Mouse (Mus musculus) limb, embryonic 11.5 days (tissue): ENCODE measurements around the gene Ldb2. TPM values are rescaled to one million over a fixed set of nuclear protein-coding genes. Genes with fewer than 3 reads are reported as not detected.

Source experiments
- ATAC-seq: fragments of 200-750 bp; cut with Nextera tagmentation; 2 replicates; pipeline ENCODE4 v1.8.0; 2017; ENCODE audit warnings: low read depth; ENCODE audit not compliant: insufficient number of reproducible peaks, low FRiP score, low TSS enrichment
- DNase-seq: peaks from one replicate; pipeline ENCODE4 v3.0.0-alpha.2; 2015; ENCODE audit warnings: low spot score
- H3K27ac ChIP-seq: fragments of 300-500 bp; sonication (generic); replicated peaks from 2 replicates; pipeline ENCODE4 v1.5.1; 2014; ENCODE audit warnings: low read depth, mild to moderate bottlenecking, low read length
- H3K27me3 ChIP-seq: fragments of 300-500 bp; sonication (generic); 2 replicates; pipeline ENCODE4 v1.6.1; 2014; ENCODE audit warnings: mild to moderate bottlenecking, low read length, mixed read lengths; ENCODE audit not compliant: control insufficient read depth, insufficient read depth
- H3K36me3 ChIP-seq: fragments of 300-500 bp; sonication (generic); 2 replicates; pipeline ENCODE4 v1.6.1; 2014; ENCODE audit warnings: mild to moderate bottlenecking, low read length, moderate library complexity, mixed read lengths; ENCODE audit not compliant: control insufficient read depth, insufficient read depth
- H3K4me1 ChIP-seq: fragments of 300-500 bp; sonication (generic); 2 replicates; pipeline ENCODE4 v1.6.1; 2014; ENCODE audit warnings: low read length, mixed read lengths; ENCODE audit not compliant: control insufficient read depth, insufficient read depth
- H3K4me2 ChIP-seq: fragments of 300-500 bp; sonication (generic); 2 replicates; pipeline ENCODE4 v1.6.1; 2014; ENCODE audit warnings: low read depth, mild to moderate bottlenecking, moderate library complexity; ENCODE audit not compliant: severe bottlenecking
- H3K4me3 ChIP-seq: fragments of 300-500 bp; sonication (generic); 2 replicates; pipeline ENCODE4 v1.5.1; 2014; ENCODE audit warnings: low read depth, low read length
- H3K9ac ChIP-seq: fragments of 300-500 bp; sonication (generic); 2 replicates; pipeline ENCODE4 v1.6.1; 2014; ENCODE audit warnings: mild to moderate bottlenecking, low read length
- H3K9me3 ChIP-seq: fragments of 300-500 bp; sonication (generic); 2 replicates; pipeline ENCODE4 v1.6.1; 2016; ENCODE audit warnings: low read length; ENCODE audit not compliant: control insufficient read depth
- WGBS: fragments of 180-500 bp; shearing (Covaris S2); extraction: QIAGEN DNeasy Blood & Tissue Kit; methylation state at CpG from one replicate; pipeline ENCODE4 v1.1.7; 2014; 5-methylcytosine and 5-hydroxymethylcytosine counted together
- polyA plus RNA-seq: library from polyadenylated mRNA; unstranded; fragments of >200 nt; fragmentation: Nextera tagmentation; extraction: Ambion mirVana; gene quantifications from 2 replicates; pipeline ENCODE4 v1.2.1, GENCODE M21; 2014

The Ldb2 gene
- polyA plus RNA-seq, 1 experiment from 2014 or later = 45.7 TPM

DNA sequence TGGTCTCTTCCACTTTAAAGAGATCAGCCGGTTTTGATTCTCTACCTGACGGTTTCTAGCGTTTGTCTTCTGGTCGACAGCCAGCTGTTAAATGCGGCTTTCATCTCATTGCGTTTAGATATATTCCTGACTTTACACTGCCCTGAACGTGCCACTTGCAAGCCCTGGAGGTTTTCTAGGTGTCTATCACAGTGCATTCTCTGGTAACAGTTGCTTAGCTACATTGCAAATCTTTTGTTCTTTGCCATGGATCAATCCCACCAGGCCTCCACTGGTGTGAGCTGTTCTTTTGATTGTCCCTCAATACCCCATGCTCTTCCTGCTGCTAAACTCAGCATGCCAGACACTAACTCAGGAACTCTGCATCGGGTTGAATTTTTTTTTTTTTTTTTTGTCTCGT, 145.1 kb downstream of the Ldb2 start:
- WGBS = 51% methylated on average over 9 of the region's 9 CpGs
- no peak overlapping the region for H3K4me2 ChIP-seq
- DNase-seq = no peak

DNA sequence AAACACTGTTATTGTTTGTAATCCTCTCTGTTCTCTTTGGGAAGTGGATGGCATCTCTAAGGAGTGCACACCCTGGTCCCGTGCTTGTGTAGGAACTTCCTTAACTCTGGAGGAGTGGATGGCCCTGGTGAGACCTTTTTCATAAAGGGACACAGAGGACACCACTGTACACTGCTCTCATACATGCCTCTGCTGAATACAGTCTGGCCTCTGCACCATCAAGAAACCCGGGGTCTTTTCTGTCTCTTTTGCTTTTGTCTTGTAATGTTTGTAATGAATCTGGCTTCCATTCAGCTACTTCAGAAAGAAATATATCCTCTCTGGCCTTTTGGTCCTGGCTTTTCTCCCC, 152.7 kb downstream of the Ldb2 start:
- Histone ChIP-seq H3K9me3 (no peaks in the 10 kb centered on the region), H3K36me3 (no peaks in the 10 kb centered on the region), H3K9ac (no peak overlapping the region), H3K4me1 (peaks cover 5% of the 10 kb centered on the region; the same call in 1 of the 2 replicates), H3K4me2 (no peak overlapping the region), H3K27me3 (no peaks in the 10 kb centered on the region), H3K4me3 (no peak overlapping the region), H3K27ac (no peak overlapping the region)
- ATAC-seq (no peak), DNase-seq (no peak)
- WGBS = 77% methylated on average over 2 of the region's 2 CpGs

More for the DNA sequence above, 145.1 kb downstream of the Ldb2 start:
- Histone ChIP-seq H3K9ac (no peak overlapping the region), H3K4me1 (no peaks in the 10 kb centered on the region), H3K4me3 (no peak overlapping the region), H3K27ac (no peak overlapping the region), H3K36me3 (no peaks in the 10 kb centered on the region), H3K27me3 (no peaks in the 10 kb centered on the region), H3K9me3 (no peaks in the 10 kb centered on the region)
- no peak for ATAC-seq

DNA sequence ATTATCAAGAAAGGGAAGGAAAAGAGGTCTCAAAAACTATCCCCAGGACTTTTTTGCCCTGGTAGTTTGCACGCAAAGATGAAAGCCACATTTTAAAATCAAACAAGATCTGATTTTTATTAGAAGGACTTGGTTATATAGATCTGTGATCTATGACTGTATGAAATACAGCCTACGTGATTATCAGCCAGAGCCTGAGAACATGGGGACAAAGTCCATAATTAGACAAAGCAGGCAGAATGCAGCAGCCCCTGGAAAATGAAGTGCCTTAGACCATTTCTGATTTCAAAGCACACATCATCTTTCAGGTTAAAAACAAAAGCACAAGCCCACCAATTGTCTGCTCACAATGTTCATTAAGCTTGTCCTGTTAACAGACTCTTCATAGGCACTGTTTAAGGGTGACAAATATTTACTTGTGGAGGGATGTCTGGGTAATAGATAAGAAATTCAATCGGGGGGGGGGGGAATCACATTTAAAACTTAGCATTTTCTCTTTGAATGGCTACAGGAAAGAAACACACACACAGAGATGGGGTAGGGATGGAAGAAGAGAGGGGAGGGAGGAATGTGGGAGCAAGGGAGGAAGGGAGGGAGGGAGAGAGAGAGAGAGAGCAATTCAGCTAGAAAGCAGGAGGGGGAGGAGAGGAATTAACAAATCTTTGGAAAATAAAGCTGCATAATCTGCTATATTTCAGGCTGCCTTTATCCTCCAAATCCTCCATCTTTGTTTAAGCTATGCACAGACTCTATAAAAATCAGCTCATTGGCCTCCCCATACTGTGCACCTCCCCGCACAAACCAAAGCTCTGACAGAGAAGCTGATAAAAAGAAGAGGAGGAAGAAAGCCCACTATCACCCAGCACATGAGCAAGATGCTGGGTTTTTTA, 153.3 kb downstream of the Ldb2 start:
- DNase-seq (no peak), ATAC-seq (no peak)
- H3K36me3 ChIP-seq = no peaks in the 10 kb centered on the region
- no peak overlapping the region for H3K4me2 ChIP-seq
- no peaks in the 10 kb centered on the region for H3K9me3 ChIP-seq
- H3K27ac ChIP-seq = no peak overlapping the region
- H3K27me3 ChIP-seq = no peaks in the 10 kb centered on the region
- 70% methylated on average over 4 of the region's 4 CpGs for WGBS
- H3K9ac ChIP-seq = no peak overlapping the region
- H3K4me1 ChIP-seq = peaks cover 5% of the 10 kb centered on the region; the same call in 1 of the 2 replicates
- H3K4me3 ChIP-seq = no peak overlapping the region

DNA sequence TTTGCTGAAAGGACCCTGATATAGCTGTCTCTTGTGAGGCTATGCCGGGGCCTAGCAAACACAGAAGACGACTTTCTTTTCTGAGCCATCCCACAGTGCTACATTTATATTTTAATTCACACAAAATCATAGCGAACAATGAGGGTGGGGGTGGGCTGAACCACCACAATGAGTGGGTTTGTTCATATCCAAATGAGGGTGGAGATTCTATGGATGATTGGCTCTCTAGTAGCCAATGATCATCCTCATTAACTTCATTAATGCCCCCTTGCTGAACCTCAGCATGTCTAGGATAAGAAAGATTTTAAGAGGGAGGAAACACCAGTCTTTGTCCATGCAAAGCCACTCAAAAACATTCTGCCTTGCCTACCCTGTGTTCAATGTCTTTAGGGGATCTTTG, 156.4 kb downstream of the Ldb2 start:
- ATAC-seq = no peak
- WGBS = 92% methylated on average over 3 of the region's 3 CpGs
- H3K4me1 ChIP-seq = peaks cover 4% of the 10 kb centered on the region; the same call in 1 of the 2 replicates
- H3K27ac ChIP-seq = no peak overlapping the region
- H3K4me3 ChIP-seq = no peak overlapping the region
- no peaks in the 10 kb centered on the region for H3K36me3 ChIP-seq
- H3K27me3 ChIP-seq = no peaks in the 10 kb centered on the region
- no peak overlapping the region for H3K4me2 ChIP-seq
- no peaks in the 10 kb centered on the region for H3K9me3 ChIP-seq
- H3K9ac ChIP-seq = no peak overlapping the region
- DNase-seq = no peak

DNA sequence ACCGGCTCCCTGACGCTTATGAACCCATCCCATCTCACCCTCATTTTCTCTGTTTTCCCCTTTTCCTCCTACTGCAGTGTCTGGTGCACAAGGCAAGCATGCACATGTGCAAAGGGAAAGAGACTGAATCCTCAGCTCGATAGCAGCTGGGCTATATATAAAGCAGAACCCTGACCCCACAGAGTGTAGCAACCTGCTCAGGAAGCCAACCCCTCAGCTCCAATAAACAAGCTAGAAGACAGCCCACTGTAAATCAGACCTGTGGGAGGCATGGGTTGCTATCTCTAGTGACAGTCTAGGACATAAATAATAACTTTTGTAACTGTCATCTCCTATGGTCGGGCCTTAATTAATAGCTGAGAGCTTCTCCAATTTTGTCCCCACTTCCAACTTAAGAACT, 158.4 kb downstream of the Ldb2 start:
- no peaks in the 10 kb centered on the region for H3K36me3 ChIP-seq
- H3K27me3 ChIP-seq = no peaks in the 10 kb centered on the region
- H3K27ac ChIP-seq = no peak overlapping the region
- DNase-seq = no peak
- H3K9ac ChIP-seq = no peak overlapping the region
- ATAC-seq = no peak
- no peak overlapping the region for H3K4me3 ChIP-seq
- 79% methylated on average over 4 of the region's 4 CpGs for WGBS
- H3K9me3 ChIP-seq = no peaks in the 10 kb centered on the region
- H3K4me1 ChIP-seq = no peaks in the 10 kb centered on the region
- no peak overlapping the region for H3K4me2 ChIP-seq

DNA sequence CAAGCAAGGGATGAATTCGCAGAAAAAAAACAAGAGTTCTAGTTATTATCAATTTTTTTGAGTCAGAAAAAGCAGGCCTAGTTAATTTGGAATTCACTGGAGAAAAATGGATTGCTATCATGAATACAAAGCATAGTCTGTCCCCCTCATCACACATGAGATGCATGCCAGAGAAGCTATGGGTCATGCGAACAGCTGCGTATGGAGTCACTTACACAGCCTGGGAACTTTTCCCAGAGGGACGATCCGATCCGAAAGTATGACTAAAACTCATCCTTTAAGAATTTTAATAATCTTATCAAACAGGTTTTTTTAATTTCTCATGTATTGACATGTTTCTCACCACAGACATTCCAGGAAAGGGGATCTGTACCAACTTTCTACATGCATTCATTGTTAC, 163.9 kb downstream of the Ldb2 start:
- Histone ChIP-seq H3K9me3 (no peaks in the 10 kb centered on the region), H3K9ac (no peak overlapping the region), H3K4me3 (no peak overlapping the region), H3K27me3 (no peaks in the 10 kb centered on the region), H3K4me2 (no peak overlapping the region), H3K27ac (no peak overlapping the region), H3K4me1 (no peaks in the 10 kb centered on the region), H3K36me3 (no peaks in the 10 kb centered on the region)
- ATAC-seq (no peak), DNase-seq (no peak)
- 92% methylated on average over 6 of the region's 6 CpGs for WGBS

DNA sequence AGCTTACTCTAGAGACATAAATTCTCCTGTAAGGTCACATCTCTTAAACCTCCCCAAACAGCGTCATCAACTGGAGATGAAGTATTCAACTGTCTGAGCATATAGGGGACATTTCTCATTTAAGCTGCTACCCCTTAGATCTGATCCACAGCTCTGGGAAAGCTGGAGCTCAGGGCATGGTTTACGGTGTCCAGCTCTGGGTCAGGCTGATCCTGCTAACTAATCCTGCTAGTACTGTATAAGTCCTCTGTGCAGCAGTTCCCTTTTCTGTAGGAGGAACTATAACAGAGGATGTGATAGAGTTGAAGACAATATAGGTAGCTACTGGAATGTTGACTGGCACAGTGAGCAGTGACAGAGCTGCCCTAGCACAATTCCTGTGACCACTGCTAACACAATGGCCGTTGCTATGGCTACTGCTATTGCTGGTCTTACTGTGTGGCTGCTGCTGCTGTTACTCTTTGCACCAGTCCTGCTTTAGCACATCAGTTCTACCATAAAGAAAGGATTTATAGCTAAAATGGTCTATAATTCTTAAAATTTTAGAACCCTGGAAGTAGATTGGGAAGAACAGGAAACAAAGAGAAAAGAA, 170.3 kb downstream of the Ldb2 start:
- no peaks in the 10 kb centered on the region for H3K36me3 ChIP-seq
- H3K9ac ChIP-seq = no peak overlapping the region
- no peak overlapping the region for H3K4me3 ChIP-seq
- no peak overlapping the region for H3K27ac ChIP-seq
- 88% methylated on average over 3 of the region's 3 CpGs for WGBS
- H3K4me2 ChIP-seq = no peak overlapping the region
- no peaks in the 10 kb centered on the region for H3K9me3 ChIP-seq
- ATAC-seq = no peak
- no peaks in the 10 kb centered on the region for H3K4me1 ChIP-seq
- H3K27me3 ChIP-seq = no peaks in the 10 kb centered on the region
- no peak for DNase-seq

DNA sequence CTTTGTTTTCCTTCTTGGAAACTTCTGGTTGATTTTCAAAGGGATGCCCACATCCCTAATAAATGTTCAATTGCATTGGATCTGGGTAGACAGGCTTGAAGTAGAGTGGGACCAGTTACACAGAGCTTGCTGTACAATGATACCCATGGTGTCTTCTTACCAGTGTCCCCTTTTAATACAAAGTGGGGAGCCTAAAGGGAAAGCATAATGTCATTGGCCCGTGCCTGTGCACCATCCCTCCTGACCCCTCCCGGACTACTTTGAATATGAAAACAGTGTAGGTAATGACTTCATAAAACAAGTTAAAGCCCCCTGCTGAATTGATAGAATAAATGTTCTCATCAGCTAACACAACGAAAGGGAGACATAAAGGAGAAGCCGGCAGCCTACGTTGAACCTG, 172.0 kb downstream of the Ldb2 start:
- Histone ChIP-seq H3K9ac (no peak overlapping the region), H3K4me2 (no peak overlapping the region), H3K4me3 (no peak overlapping the region), H3K9me3 (no peaks in the 10 kb centered on the region), H3K27me3 (no peaks in the 10 kb centered on the region), H3K4me1 (no peaks in the 10 kb centered on the region), H3K36me3 (no peaks in the 10 kb centered on the region), H3K27ac (no peak overlapping the region)
- WGBS = 89% methylated on average over 5 of the region's 5 CpGs
- no peak for ATAC-seq
- DNase-seq = no peak
